Mouse (Mus musculus) thymus, adult 2 months (tissue): ENCODE data around the gene Aldh4a1.

ENCODE experiments used
- CTCF ChIP-seq: fragments of 200-500 bp; IDR thresholded peaks from 2 replicates; pipeline ENCODE4 v1.5.1; 2012; ENCODE audit warnings: mild to moderate bottlenecking, control low read depth, low read length, moderate library complexity, borderline replicate concordance; ENCODE audit not compliant: control insufficient read depth, poor library complexity, insufficient read depth; ENCODE audit errors: extremely low read depth
- POLR2A ChIP-seq: fragments of 200-500 bp; IDR thresholded peaks from 2 replicates; pipeline ENCODE4 v1.6.1; 2012; ENCODE audit warnings: mild to moderate bottlenecking, low read length, control low read depth, moderate library complexity; ENCODE audit not compliant: control insufficient read depth, poor library complexity, insufficient read depth; ENCODE audit errors: extremely low read depth

GRCm38 (mm10) chr4:139624116-139624489 lies 1.4 kb downstream of the Aldh4a1 start:
- TF ChIP-seq CTCF (no peak), POLR2A (no peak)
